Mouse (Mus musculus) myocyte (in vitro differentiated cells): ENCODE data around the gene Pcgf5.

Experiments used
- E2F4 ChIP-seq: IDR thresholded peaks from one replicate; pipeline ENCODE4 v1.6.1; 2011; ENCODE audit warnings: mild to moderate bottlenecking, control low read depth, moderate library complexity; ENCODE audit not compliant: insufficient read depth
- MYOD1 ChIP-seq, 3 experiments: IDR thresholded peaks; one replicate each; pipeline ENCODE4 v1.6.1; 2011; ENCODE audit warnings: control low read depth in 2 of 3, low read depth in 2 of 3, mild to moderate bottlenecking in 2 of 3, moderate library complexity in 1 of 3; ENCODE audit not compliant: insufficient read length in 2 of 3, control insufficient read depth in 1 of 3
- POLR2A ChIP-seq: IDR thresholded peaks from one replicate; pipeline ENCODE4 v1.6.1; 2011; ENCODE audit warnings: low read depth, mild to moderate bottlenecking, control low read depth, moderate library complexity; ENCODE audit not compliant: insufficient read length
- POLR2AphosphoS2 ChIP-seq: IDR thresholded peaks from one replicate; pipeline ENCODE4 v1.6.1; 2011; ENCODE audit warnings: low read depth, control low read depth; ENCODE audit not compliant: insufficient read length
- SRF ChIP-seq: IDR thresholded peaks from one replicate; pipeline ENCODE4 v1.6.1; 2011; ENCODE audit warnings: low read depth; ENCODE audit not compliant: control insufficient read depth, insufficient read length
- TCF12 ChIP-seq: IDR thresholded peaks from one replicate; pipeline ENCODE4 v1.6.1; 2011; ENCODE audit warnings: mild to moderate bottlenecking, control low read depth; ENCODE audit not compliant: poor library complexity, insufficient read depth, severe bottlenecking

- TF ChIP-seq POLR2A = no peak
- no peak for TF ChIP-seq TCF12
- TF ChIP-seq MYOD1 (IDR thresholded peaks at IDR 0.05; ENCODE audit: control insufficient read depth in 1 of 3, insufficient read length in 2 of 3, low read depth in 2 of 3) = no peak
- TF ChIP-seq POLR2AphosphoS2 = no peak
- no peak for TF ChIP-seq E2F4
- TF ChIP-seq SRF = no peak
Measured at GRCm38 (mm10) chr19:36347831-36348160, 313 bp upstream of the Pcgf5 start.
